Mouse (Mus musculus) lung, postnatal 0 days (tissue): ENCODE measurements at regions not wholly inside any gene's neighbourhood (a gene's known extent, or its start where the extent isn't known, plus 50 kb on each side); places are given as distances from the start of the nearest gene placed in this dataset.

Source experiments
- CTCF ChIP-seq: IDR thresholded peaks from 2 replicates; pipeline ENCODE4 v1.5.1; 2016; ENCODE audit warnings: antibody characterized with exemption, mild to moderate bottlenecking
- EP300 ChIP-seq: IDR thresholded peaks from 2 replicates; pipeline ENCODE4 v1.6.1; 2016; ENCODE audit warnings: antibody characterized with exemption, mild to moderate bottlenecking, control low read depth

DNA sequence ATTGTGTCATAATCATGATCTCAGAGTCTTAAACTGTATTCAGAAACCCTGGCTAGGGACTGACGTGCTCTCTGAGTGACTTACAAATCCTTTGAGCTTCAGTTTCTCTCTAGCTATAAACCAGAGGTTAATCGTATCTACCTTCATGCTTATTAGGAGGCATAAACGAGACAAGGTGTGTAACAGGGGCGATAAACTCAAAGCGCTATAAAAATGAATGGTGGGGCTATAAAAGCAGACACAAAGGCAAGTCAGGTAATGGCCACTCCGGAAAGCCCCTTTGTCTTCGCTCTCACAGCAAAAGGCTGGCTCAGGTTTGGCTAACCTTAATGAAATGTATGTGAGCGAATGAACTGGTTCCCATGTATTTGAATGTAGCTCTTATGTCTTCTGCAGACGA lies 94.6 kb downstream of the Gm9817 start:
- TF ChIP-seq CTCF: no peak
- TF ChIP-seq EP300: no peak
